Mouse (Mus musculus): ENCODE data around the gene Sh3pxd2b. TPM values are rescaled to one million over a fixed set of nuclear protein-coding genes. Genes with fewer than 3 reads are reported as not detected.

The Sh3pxd2b gene
- polyA plus RNA-seq, 1 experiment = not detected

GRCm38 (mm10) chr11:32307006-32307405, 40.6 kb upstream of the Sh3pxd2b start:
- Histone ChIP-seq H3K4me1 (ENCODE audit: control insufficient read depth, insufficient read depth, low read length) (peaks cover 12% of the 10 kb centered on the region), H3K27ac (ENCODE audit: insufficient read depth, low read depth, low read length) (no peak overlapping the region), H3K4me3 (ENCODE audit: insufficient read depth, low read depth, low read length) (no peak overlapping the region)
- 73% methylated on average over 1 of the region's 1 CpGs for WGBS
- TF ChIP-seq POLR2A (IDR thresholded peaks at IDR 0.05; ENCODE audit: insufficient read depth, low read depth, low read length) = no peak
- TF ChIP-seq CTCF (IDR thresholded peaks at IDR 0.05; ENCODE audit: insufficient read depth, low read depth, low read length) = no peak

GRCm38 (mm10) chr11:32309446-32309845, 38.2 kb upstream of the Sh3pxd2b start:
- H3K27ac ChIP-seq (ENCODE audit: insufficient read depth, low read depth, low read length) = no peak overlapping the region
- TF ChIP-seq POLR2A (IDR thresholded peaks at IDR 0.05; ENCODE audit: insufficient read depth, low read depth, low read length) (no peak), CTCF (IDR thresholded peaks at IDR 0.05; ENCODE audit: insufficient read depth, low read depth, low read length) (no peak)
- no peak overlapping the region for H3K4me3 ChIP-seq (ENCODE audit: insufficient read depth, low read depth, low read length)
- 67% methylated on average over 4 of the region's 4 CpGs for WGBS
- no peaks in the 10 kb centered on the region for H3K4me1 ChIP-seq (ENCODE audit: control insufficient read depth, insufficient read depth, low read length)

- Histone ChIP-seq H3K27ac (ENCODE audit: insufficient read depth, low read depth, low read length) (no peak overlapping the region), H3K4me3 (ENCODE audit: insufficient read depth, low read depth, low read length) (no peak overlapping the region), H3K4me1 (ENCODE audit: control insufficient read depth, insufficient read depth, low read length) (no peaks in the 10 kb centered on the region)
- TF ChIP-seq POLR2A (IDR thresholded peaks at IDR 0.05; ENCODE audit: insufficient read depth, low read depth, low read length) (no peak), CTCF (IDR thresholded peaks at IDR 0.05; ENCODE audit: insufficient read depth, low read depth, low read length) (no peak)
- 83% methylated on average over 3 of the region's 3 CpGs for WGBS
These were observed 37.7 kb upstream of the Sh3pxd2b start for GRCm38 (mm10) chr11:32309928-32310327.

- TF ChIP-seq POLR2A (IDR thresholded peaks at IDR 0.05; ENCODE audit: insufficient read depth, low read depth, low read length) = no peak
- no peak for TF ChIP-seq CTCF (IDR thresholded peaks at IDR 0.05; ENCODE audit: insufficient read depth, low read depth, low read length)
- no peak overlapping the region for H3K27ac ChIP-seq (ENCODE audit: insufficient read depth, low read depth, low read length)
- no peak overlapping the region for H3K4me3 ChIP-seq (ENCODE audit: insufficient read depth, low read depth, low read length)
- no peaks in the 10 kb centered on the region for H3K4me1 ChIP-seq (ENCODE audit: control insufficient read depth, insufficient read depth, low read length)
- 94% methylated on average over 3 of the region's 3 CpGs for WGBS
These were observed 31.6 kb upstream of the Sh3pxd2b start for GRCm38 (mm10) chr11:32316009-32316408.

- Histone ChIP-seq H3K4me3 (ENCODE audit: insufficient read depth, low read depth, low read length) (no peak overlapping the region), H3K27ac (ENCODE audit: insufficient read depth, low read depth, low read length) (no peak overlapping the region), H3K4me1 (ENCODE audit: control insufficient read depth, insufficient read depth, low read length) (peaks cover 3% of the 10 kb centered on the region)
- 69% methylated on average over 11 of the region's 11 CpGs for WGBS
- TF ChIP-seq CTCF (IDR thresholded peaks at IDR 0.05; ENCODE audit: insufficient read depth, low read depth, low read length) (no peak), POLR2A (IDR thresholded peaks at IDR 0.05; ENCODE audit: insufficient read depth, low read depth, low read length) (no peak)
These were observed 27.0 kb upstream of the Sh3pxd2b start for GRCm38 (mm10) chr11:32320507-32321195.

GRCm38 (mm10) chr11:32321196-32321565, 26.4 kb upstream of the Sh3pxd2b start:
- Histone ChIP-seq H3K4me1 (ENCODE audit: control insufficient read depth, insufficient read depth, low read length) (peaks cover 3% of the 10 kb centered on the region), H3K4me3 (ENCODE audit: insufficient read depth, low read depth, low read length) (no peak overlapping the region), H3K27ac (ENCODE audit: insufficient read depth, low read depth, low read length) (no peak overlapping the region)
- 37% methylated on average over 8 of the region's 8 CpGs for WGBS
- TF ChIP-seq POLR2A (IDR thresholded peaks at IDR 0.05; ENCODE audit: insufficient read depth, low read depth, low read length) = no peak
- TF ChIP-seq CTCF (IDR thresholded peaks at IDR 0.05; ENCODE audit: insufficient read depth, low read depth, low read length) = peak; percentile 69

- TF ChIP-seq POLR2A (IDR thresholded peaks at IDR 0.05; ENCODE audit: insufficient read depth, low read depth, low read length) = no peak
- TF ChIP-seq CTCF (IDR thresholded peaks at IDR 0.05; ENCODE audit: insufficient read depth, low read depth, low read length) = peak; percentile 94
These were observed 23.0 kb upstream of the Sh3pxd2b start for GRCm38 (mm10) chr11:32324609-32325008.

GRCm38 (mm10) chr11:32331075-32331474, 16.5 kb upstream of the Sh3pxd2b start:
- 36% methylated on average over 6 of the region's 6 CpGs for WGBS
- Histone ChIP-seq H3K4me3 (ENCODE audit: insufficient read depth, low read depth, low read length) (no peak overlapping the region), H3K27ac (ENCODE audit: insufficient read depth, low read depth, low read length) (no peak overlapping the region; the same call in 1 of the 2 replicates), H3K4me1 (ENCODE audit: control insufficient read depth, insufficient read depth, low read length) (0 out of 2 replicates have a peak, but pooled peaks cover 4% of the 10 kb centered on the region)
- TF ChIP-seq POLR2A (IDR thresholded peaks at IDR 0.05; ENCODE audit: insufficient read depth, low read depth, low read length) (no peak), CTCF (IDR thresholded peaks at IDR 0.05; ENCODE audit: insufficient read depth, low read depth, low read length) (no peak)

More at GRCm38 (mm10) chr11:32324609-32325008, 23.0 kb upstream of the Sh3pxd2b start:
- Histone ChIP-seq H3K27ac (ENCODE audit: insufficient read depth, low read depth, low read length) (no peak overlapping the region), H3K4me3 (ENCODE audit: insufficient read depth, low read depth, low read length) (no peak overlapping the region; the same call in 1 of the 2 replicates), H3K4me1 (ENCODE audit: control insufficient read depth, insufficient read depth, low read length) (peaks cover 3% of the 10 kb centered on the region)
- WGBS = 9% methylated on average over 15 of the region's 15 CpGs

- 42% methylated on average over 5 of the region's 5 CpGs for WGBS
- H3K4me1 ChIP-seq (ENCODE audit: control insufficient read depth, insufficient read depth, low read length) = 0 out of 2 replicates have a peak, but pooled peaks cover 4% of the 10 kb centered on the region
- H3K4me3 ChIP-seq (ENCODE audit: insufficient read depth, low read depth, low read length) = no peak overlapping the region
- TF ChIP-seq POLR2A (IDR thresholded peaks at IDR 0.05; ENCODE audit: insufficient read depth, low read depth, low read length) (no peak), CTCF (IDR thresholded peaks at IDR 0.05; ENCODE audit: insufficient read depth, low read depth, low read length) (no peak)
- no peak overlapping the region for H3K27ac ChIP-seq (ENCODE audit: insufficient read depth, low read depth, low read length)
These were observed 15.8 kb upstream of the Sh3pxd2b start for GRCm38 (mm10) chr11:32331861-32332260.
